Mouse (Mus musculus) bone marrow, adult 2 months (tissue): Measurements from ENCODE around the gene Cmtm6.

Experiments used
- CTCF ChIP-seq: fragments of 200-500 bp; IDR thresholded peaks from 2 replicates; pipeline ENCODE4 v1.5.1; 2011; ENCODE audit warnings: low read length, control low read depth; ENCODE audit not compliant: control insufficient read depth, insufficient read depth
- POLR2A ChIP-seq: fragments of 200-500 bp; IDR thresholded peaks from 2 replicates; pipeline ENCODE4 v1.6.1; 2011; ENCODE audit warnings: low read depth, mild to moderate bottlenecking, control low read depth, low read length, borderline replicate concordance; ENCODE audit not compliant: control insufficient read depth

DNA sequence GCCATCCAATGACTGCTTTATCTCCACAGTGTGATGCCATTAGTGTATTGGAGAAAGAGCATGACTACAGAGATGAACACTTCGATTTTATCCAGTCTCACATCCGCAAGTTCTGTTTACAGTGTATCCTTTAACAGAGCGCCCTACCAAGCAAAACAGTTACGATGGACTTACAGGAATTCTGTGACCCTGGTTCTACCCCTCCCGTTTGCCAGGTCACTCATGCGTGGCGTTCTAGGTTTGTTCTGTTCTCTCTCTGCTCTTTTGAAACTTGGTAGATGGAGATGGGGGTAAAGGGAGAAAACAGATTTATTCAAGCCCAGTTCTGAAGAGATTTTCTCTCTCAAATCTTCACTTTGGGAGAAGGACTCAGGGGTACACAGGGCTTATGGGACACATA is 17.4 kb upstream of the Cmtm6 start:
- no peak for TF ChIP-seq CTCF
- TF ChIP-seq POLR2A, result no peak
